Mouse (Mus musculus) embryo, embryonic 11 days (tissue): ENCODE measurements at regions not wholly inside any gene's neighbourhood (a gene's known extent, or its start where the extent isn't known, plus 50 kb on each side); places are given as distances from the start of the nearest gene placed in this dataset.

Experiments
- DNase-seq: peaks from one replicate; pipeline ENCODE4 v3.0.0-alpha.2; 2015

- DNase-seq, result peak; percentile 14
These were observed 53.4 kb upstream of the Fmnl2 start for GRCm38 (mm10) chr2:52804106-52804825.

GRCm38 (mm10) chr2:52804826-52805149 is 52.9 kb upstream of the Fmnl2 start:
- DNase-seq, result no peak

GRCm38 (mm10) chr2:52807826-52808225 is 49.8 kb upstream of the Fmnl2 start:
- no peak for DNase-seq
